Mouse (Mus musculus) kidney, embryonic 14.5 days (tissue): Measurements from ENCODE around the gene Slc22a17. TPM values are rescaled to one million over a fixed set of nuclear protein-coding genes. Genes with fewer than 3 reads are reported as not detected.

Experiments used
- ATAC-seq: fragments of 200-750 bp; cut with Nextera tagmentation; 2 replicates; pipeline ENCODE4 v1.8.0; 2017; ENCODE audit warnings: moderate number of reproducible peaks, mild to moderate bottlenecking, moderate TSS enrichment, moderate library complexity; ENCODE audit not compliant: low FRiP score, low TSS enrichment
- H3K27ac ChIP-seq: fragments of 300-500 bp; sonication (generic); 2 replicates; pipeline ENCODE4 v1.5.1; 2014; ENCODE audit warnings: low read depth, mild to moderate bottlenecking, low read length, moderate library complexity, mixed read lengths
- H3K27me3 ChIP-seq: fragments of 300-500 bp; sonication (generic); 2 replicates; pipeline ENCODE4 v1.6.1; 2014; ENCODE audit warnings: mild to moderate bottlenecking, low read length; ENCODE audit not compliant: control insufficient read depth, insufficient read depth
- H3K36me3 ChIP-seq: fragments of 300-500 bp; sonication (generic); 2 replicates; pipeline ENCODE4 v1.6.1; 2014; ENCODE audit warnings: low read length, mixed read lengths; ENCODE audit not compliant: control insufficient read depth, insufficient read depth
- H3K4me1 ChIP-seq: fragments of 300-500 bp; sonication (generic); 2 replicates; pipeline ENCODE4 v1.6.1; 2014; ENCODE audit warnings: low read length, mixed read lengths; ENCODE audit not compliant: control insufficient read depth, insufficient read depth
- H3K4me2 ChIP-seq: fragments of 300-500 bp; sonication (generic); replicated peaks from 2 replicates; pipeline ENCODE4 v1.6.1; 2014; ENCODE audit warnings: low read depth, mild to moderate bottlenecking, low read length
- H3K4me3 ChIP-seq: fragments of 300-500 bp; sonication (generic); 2 replicates; pipeline ENCODE4 v1.5.1; 2014; ENCODE audit warnings: mild to moderate bottlenecking, low read length
- H3K9ac ChIP-seq: fragments of 300-500 bp; sonication (generic); 2 replicates; pipeline ENCODE4 v1.6.1; 2014; ENCODE audit warnings: low read depth, mild to moderate bottlenecking, low read length, moderate library complexity
- H3K9me3 ChIP-seq: fragments of 300-500 bp; sonication (generic); 2 replicates; pipeline ENCODE4 v1.6.1; 2016; ENCODE audit warnings: low read length; ENCODE audit not compliant: control insufficient read depth
- WGBS: fragments of 180-500 bp; shearing (Covaris S2); extraction: QIAGEN DNeasy Blood & Tissue Kit; methylation state at CpG from one replicate; pipeline ENCODE4 v1.1.7; 2014; 5-methylcytosine and 5-hydroxymethylcytosine counted together
- polyA plus RNA-seq: library from polyadenylated mRNA; unstranded; fragments of >200 nt; fragmentation: Nextera tagmentation; extraction: Ambion mirVana; gene quantifications from 2 replicates; pipeline ENCODE4 v1.2.1, GENCODE M21; 2014

Gene Slc22a17
- polyA plus RNA-seq, 1 experiment from 2014 or later = 41.0 TPM

GRCm38 (mm10) chr14:54942479-54942878, 29.5 kb upstream of the Slc22a17 start:
- Histone ChIP-seq H3K4me2 (no peak overlapping the region), H3K36me3 (no peaks in the 10 kb centered on the region), H3K4me1 (0 out of 2 replicates have a peak, but pooled peaks cover 8% of the 10 kb centered on the region), H3K9ac (no peak overlapping the region), H3K4me3 (no peak overlapping the region), H3K9me3 (no peaks in the 10 kb centered on the region), H3K27ac (no peak overlapping the region), H3K27me3 (no peaks in the 10 kb centered on the region)
- 93% methylated on average over 8 of the region's 8 CpGs for WGBS
- ATAC-seq = no peak

GRCm38 (mm10) chr14:54941024-54941978, 28.4 kb upstream of the Slc22a17 start:
- no peak overlapping the region for H3K9ac ChIP-seq
- no peak for ATAC-seq
- H3K4me1 ChIP-seq = peaks cover 14% of the 10 kb centered on the region
- no peak overlapping the region for H3K27ac ChIP-seq
- H3K36me3 ChIP-seq = no peaks in the 10 kb centered on the region
- H3K4me3 ChIP-seq = no peak overlapping the region
- 67% methylated on average over 13 of the region's 13 CpGs for WGBS
- no peaks in the 10 kb centered on the region for H3K9me3 ChIP-seq
- H3K27me3 ChIP-seq = no peaks in the 10 kb centered on the region
- no peak overlapping the region for H3K4me2 ChIP-seq

GRCm38 (mm10) chr14:54940176-54940530, 27.2 kb upstream of the Slc22a17 start:
- no peak overlapping the region for H3K9ac ChIP-seq
- no peak overlapping the region for H3K27ac ChIP-seq
- H3K4me3 ChIP-seq = no peak overlapping the region
- no peaks in the 10 kb centered on the region for H3K36me3 ChIP-seq
- 74% methylated on average over 3 of the region's 3 CpGs for WGBS
- peaks cover 17% of the 10 kb centered on the region for H3K4me1 ChIP-seq
- H3K4me2 ChIP-seq = no peak overlapping the region
- no peaks in the 10 kb centered on the region for H3K9me3 ChIP-seq
- H3K27me3 ChIP-seq = no peaks in the 10 kb centered on the region
- no peak for ATAC-seq

GRCm38 (mm10) chr14:54939434-54940175, 26.7 kb upstream of the Slc22a17 start:
- WGBS = 49% methylated on average over 12 of the region's 12 CpGs
- no peak overlapping the region for H3K4me3 ChIP-seq
- H3K27ac ChIP-seq = no peak overlapping the region

GRCm38 (mm10) chr14:54938431-54939219, 25.7 kb upstream of the Slc22a17 start:
- 83% methylated on average over 15 of the region's 15 CpGs for WGBS
- Histone ChIP-seq H3K27ac (no peak overlapping the region), H3K4me3 (no peak overlapping the region), H3K4me2 (no peak overlapping the region), H3K4me1 (peaks cover 17% of the 10 kb centered on the region), H3K9ac (no peak overlapping the region), H3K36me3 (no peaks in the 10 kb centered on the region), H3K27me3 (no peaks in the 10 kb centered on the region), H3K9me3 (no peaks in the 10 kb centered on the region)
- no peak for ATAC-seq

More at GRCm38 (mm10) chr14:54939434-54940175, 26.7 kb upstream of the Slc22a17 start:
- no peaks in the 10 kb centered on the region for H3K9me3 ChIP-seq
- H3K4me1 ChIP-seq = peaks cover 17% of the 10 kb centered on the region
- no peaks in the 10 kb centered on the region for H3K36me3 ChIP-seq
- no peak overlapping the region for H3K4me2 ChIP-seq
- peak; percentile 51; the same call in 1 of the 2 replicates for ATAC-seq
- H3K27me3 ChIP-seq = no peaks in the 10 kb centered on the region
- no peak overlapping the region for H3K9ac ChIP-seq

- Histone ChIP-seq H3K4me3 (no peak overlapping the region), H3K9me3 (no peaks in the 10 kb centered on the region), H3K27ac (no peak overlapping the region), H3K4me2 (no peak overlapping the region), H3K4me1 (peaks cover 23% of the 10 kb centered on the region), H3K9ac (no peak overlapping the region), H3K27me3 (no peaks in the 10 kb centered on the region), H3K36me3 (no peaks in the 10 kb centered on the region)
- WGBS = 82% methylated on average over 16 of the region's 16 CpGs
- ATAC-seq = no peak
Observed at GRCm38 (mm10) chr14:54937361-54938182, 24.6 kb upstream of the Slc22a17 start.

GRCm38 (mm10) chr14:54936831-54937160, 23.9 kb upstream of the Slc22a17 start:
- 0 out of 2 replicates have a peak overlapping the region, but pooled peaks have one; percentile 15 for H3K4me2 ChIP-seq
- peak overlapping the region; percentile 37 for H3K9ac ChIP-seq
- 0 out of 2 replicates have a peak, but pooled peaks have one; percentile 4 for ATAC-seq
- no peaks in the 10 kb centered on the region for H3K9me3 ChIP-seq
- H3K36me3 ChIP-seq = no peaks in the 10 kb centered on the region
- 32% methylated on average over 6 of the region's 6 CpGs for WGBS
- H3K4me1 ChIP-seq = peaks cover 24% of the 10 kb centered on the region
- no peak overlapping the region for H3K4me3 ChIP-seq
- H3K27me3 ChIP-seq = no peaks in the 10 kb centered on the region
- H3K27ac ChIP-seq = peak overlapping the region; percentile 63
